Mouse (Mus musculus): ENCODE measurements around the gene Cxcl17. TPM values are rescaled to one million over a fixed set of nuclear protein-coding genes. Genes with fewer than 3 reads are reported as not detected.

Cxcl17 gene
- polyA plus RNA-seq, 1 experiment: not detected

- no peaks in the 10 kb centered on the region for H3K36me3 ChIP-seq (ENCODE audit: control insufficient read depth)
- H3K4me1 ChIP-seq (ENCODE audit: control insufficient read depth): no peaks in the 10 kb centered on the region
- no peaks in the 10 kb centered on the region for H3K9me3 ChIP-seq (ENCODE audit: control insufficient read depth, low read length)
- TF ChIP-seq GATA1 (IDR thresholded peaks at IDR 0.05; ENCODE audit: low read length) (no peak), TAL1 (IDR thresholded peaks at IDR 0.05; ENCODE audit: low read length) (no peak)
- no peaks in the 10 kb centered on the region for H3K27me3 ChIP-seq (ENCODE audit: control insufficient read depth)
- H3K4me3 ChIP-seq (replicated peaks): no peak overlapping the region
Measured at GRCm38 (mm10) chr7:25436704-25437103, 24.0 kb upstream of the Cxcl17 start.

- Histone ChIP-seq H3K4me3 (replicated peaks) (no peak overlapping the region), H3K4me1 (ENCODE audit: control insufficient read depth) (no peaks in the 10 kb centered on the region), H3K9me3 (ENCODE audit: control insufficient read depth, low read length) (no peaks in the 10 kb centered on the region), H3K27me3 (ENCODE audit: control insufficient read depth) (no peaks in the 10 kb centered on the region), H3K36me3 (ENCODE audit: control insufficient read depth) (no peaks in the 10 kb centered on the region)
- TF ChIP-seq GATA1 (IDR thresholded peaks at IDR 0.05; ENCODE audit: low read length): no peak
- no peak for TF ChIP-seq TAL1 (IDR thresholded peaks at IDR 0.05; ENCODE audit: low read length)
Measured at GRCm38 (mm10) chr7:25436226-25436625, 23.5 kb upstream of the Cxcl17 start.

GRCm38 (mm10) chr7:25435546-25435851 lies 22.8 kb upstream of the Cxcl17 start:
- TF ChIP-seq TAL1 (IDR thresholded peaks at IDR 0.05; ENCODE audit: low read length) (no peak), GATA1 (IDR thresholded peaks at IDR 0.05; ENCODE audit: low read length) (no peak)
- Histone ChIP-seq H3K36me3 (ENCODE audit: control insufficient read depth) (no peaks in the 10 kb centered on the region), H3K4me1 (ENCODE audit: control insufficient read depth) (no peaks in the 10 kb centered on the region), H3K4me3 (replicated peaks) (no peak overlapping the region), H3K9me3 (ENCODE audit: control insufficient read depth, low read length) (no peaks in the 10 kb centered on the region), H3K27me3 (ENCODE audit: control insufficient read depth) (no peaks in the 10 kb centered on the region)

GRCm38 (mm10) chr7:25434654-25435545 lies 22.2 kb upstream of the Cxcl17 start:
- no peaks in the 10 kb centered on the region for H3K27me3 ChIP-seq (ENCODE audit: control insufficient read depth)
- H3K36me3 ChIP-seq (ENCODE audit: control insufficient read depth): no peaks in the 10 kb centered on the region
- TF ChIP-seq GATA1 (IDR thresholded peaks at IDR 0.05; ENCODE audit: low read length) (no peak), TAL1 (IDR thresholded peaks at IDR 0.05; ENCODE audit: low read length) (no peak)
- no peaks in the 10 kb centered on the region for H3K4me1 ChIP-seq (ENCODE audit: control insufficient read depth)
- no peaks in the 10 kb centered on the region for H3K9me3 ChIP-seq (ENCODE audit: control insufficient read depth, low read length)
- H3K4me3 ChIP-seq (replicated peaks): no peak overlapping the region

- H3K9me3 ChIP-seq (ENCODE audit: control insufficient read depth, low read length): no peaks in the 10 kb centered on the region
- H3K4me3 ChIP-seq (replicated peaks): no peak overlapping the region
- H3K36me3 ChIP-seq (ENCODE audit: control insufficient read depth): no peaks in the 10 kb centered on the region
- H3K27me3 ChIP-seq (ENCODE audit: control insufficient read depth): no peaks in the 10 kb centered on the region
- no peaks in the 10 kb centered on the region for H3K4me1 ChIP-seq (ENCODE audit: control insufficient read depth)
- TF ChIP-seq GATA1 (IDR thresholded peaks at IDR 0.05; ENCODE audit: low read length): no peak
- no peak for TF ChIP-seq TAL1 (IDR thresholded peaks at IDR 0.05; ENCODE audit: low read length)
Measured at GRCm38 (mm10) chr7:25433781-25434560, 21.3 kb upstream of the Cxcl17 start.

- Histone ChIP-seq H3K27me3 (ENCODE audit: control insufficient read depth) (no peaks in the 10 kb centered on the region), H3K36me3 (ENCODE audit: control insufficient read depth) (no peaks in the 10 kb centered on the region), H3K4me3 (replicated peaks) (no peak overlapping the region), H3K4me1 (ENCODE audit: control insufficient read depth) (no peaks in the 10 kb centered on the region), H3K9me3 (ENCODE audit: control insufficient read depth, low read length) (no peaks in the 10 kb centered on the region)
- no peak for TF ChIP-seq GATA1 (IDR thresholded peaks at IDR 0.05; ENCODE audit: low read length)
- no peak for TF ChIP-seq TAL1 (IDR thresholded peaks at IDR 0.05; ENCODE audit: low read length)
Measured at GRCm38 (mm10) chr7:25433007-25433541, 20.4 kb upstream of the Cxcl17 start.

- H3K36me3 ChIP-seq (ENCODE audit: control insufficient read depth): no peaks in the 10 kb centered on the region
- H3K4me3 ChIP-seq (replicated peaks): no peak overlapping the region
- no peaks in the 10 kb centered on the region for H3K9me3 ChIP-seq (ENCODE audit: control insufficient read depth, low read length)
- H3K4me1 ChIP-seq (ENCODE audit: control insufficient read depth): no peaks in the 10 kb centered on the region
- no peaks in the 10 kb centered on the region for H3K27me3 ChIP-seq (ENCODE audit: control insufficient read depth)
- no peak for TF ChIP-seq TAL1 (IDR thresholded peaks at IDR 0.05; ENCODE audit: low read length)
- no peak for TF ChIP-seq GATA1 (IDR thresholded peaks at IDR 0.05; ENCODE audit: low read length)
Measured at GRCm38 (mm10) chr7:25432381-25432780, 19.7 kb upstream of the Cxcl17 start.

GRCm38 (mm10) chr7:25429886-25430784 lies 17.4 kb upstream of the Cxcl17 start:
- H3K4me1 ChIP-seq (ENCODE audit: control insufficient read depth): no peaks in the 10 kb centered on the region
- TF ChIP-seq TAL1 (IDR thresholded peaks at IDR 0.05; ENCODE audit: low read length) (no peak), GATA1 (IDR thresholded peaks at IDR 0.05; ENCODE audit: low read length) (no peak)
- H3K9me3 ChIP-seq (ENCODE audit: control insufficient read depth, low read length): no peaks in the 10 kb centered on the region
- no peak overlapping the region for H3K4me3 ChIP-seq (replicated peaks)
- H3K27me3 ChIP-seq (ENCODE audit: control insufficient read depth): no peaks in the 10 kb centered on the region
- no peaks in the 10 kb centered on the region for H3K36me3 ChIP-seq (ENCODE audit: control insufficient read depth)

All from erythroblast, embryonic 14.5 days (primary cell).